Mouse (Mus musculus) heart, adult 2 months (tissue): ENCODE data around the gene Fbxo46.

Experiments used
- CTCF ChIP-seq: fragments of 200-600 bp; IDR thresholded peaks from 2 replicates; pipeline ENCODE4 v1.8.1; 2022; ENCODE audit warnings: antibody characterized with exemption, mild to moderate bottlenecking, moderate library complexity
- EP300 ChIP-seq: fragments of 200-500 bp; IDR thresholded peaks from 2 replicates; pipeline ENCODE4 v1.6.1; 2011; ENCODE audit warnings: low read depth, low read length, control low read depth; ENCODE audit not compliant: insufficient read depth
- POLR2A ChIP-seq: fragments of 200-500 bp; IDR thresholded peaks from 2 replicates; pipeline ENCODE4 v1.6.1; 2011; ENCODE audit warnings: mild to moderate bottlenecking, low read depth, low read length, control low read depth; ENCODE audit not compliant: insufficient read depth

GRCm38 (mm10) chr7:19172874-19173273 lies 53.2 kb downstream of the Fbxo46 start:
- TF ChIP-seq EP300 (no peak), POLR2A (no peak), CTCF (peak; percentile 89)
